Mouse (Mus musculus): ENCODE measurements at regions not wholly inside any gene's neighbourhood (a gene's known extent, or its start where the extent isn't known, plus 50 kb on each side); places are given as distances from the start of the nearest gene placed in this dataset.
"Not testable (repeated sequence)": the region's sequence is repeated elsewhere in the genome, so short reads cannot be mapped to it uniquely, and the experiment has no call there.

GRCm38 (mm10) chr1:168601967-168602366 is 169.9 kb upstream of the Pbx1 start:
- not testable (repeated sequence) for TF ChIP-seq CTCF (IDR thresholded peaks at IDR 0.05; ENCODE audit: extremely low read depth, insufficient read length, insufficient replicate concordance, low read depth, low read length); POLR2A (IDR thresholded peaks at IDR 0.05; ENCODE audit: low read depth, low read length)
